Mouse (Mus musculus) kidney, postnatal 0 days (tissue): ENCODE measurements around the gene Ttc28. TPM values are rescaled to one million over a fixed set of nuclear protein-coding genes. Genes with fewer than 3 reads are reported as not detected.

Source experiments
- ATAC-seq: fragments of 200-750 bp; cut with Nextera tagmentation; replicated peaks from 2 replicates; pipeline ENCODE4 v1.8.0; 2017; ENCODE audit warnings: low read depth, moderate number of reproducible peaks, moderate TSS enrichment, moderate library complexity; ENCODE audit not compliant: low FRiP score
- DNase-seq: peaks from one replicate; pipeline ENCODE4 v3.0.0-alpha.2; 2016; ENCODE audit warnings: low spot score
- H3K27ac ChIP-seq: fragments of 300-500 bp; sonication (generic); 2 replicates; pipeline ENCODE4 v1.5.1; 2014; ENCODE audit warnings: mild to moderate bottlenecking
- H3K27me3 ChIP-seq: fragments of 300-500 bp; sonication (generic); 2 replicates; pipeline ENCODE4 v1.6.1; 2014; ENCODE audit warnings: low read length, mixed read lengths; ENCODE audit not compliant: insufficient read depth
- H3K36me3 ChIP-seq: fragments of 300-500 bp; sonication (generic); 2 replicates; pipeline ENCODE4 v1.6.1; 2014; ENCODE audit warnings: low read length, mixed read lengths; ENCODE audit not compliant: insufficient read depth
- H3K4me1 ChIP-seq: fragments of 300-500 bp; sonication (generic); replicated peaks from 2 replicates; pipeline ENCODE4 v1.6.1; 2014; ENCODE audit warnings: antibody characterized with exemption, low read length, mixed read lengths; ENCODE audit not compliant: insufficient read depth
- H3K4me2 ChIP-seq: fragments of 300-500 bp; sonication (generic); 2 replicates; pipeline ENCODE4 v1.6.1; 2014; ENCODE audit warnings: mild to moderate bottlenecking, low read length, moderate library complexity, mixed read lengths
- H3K4me3 ChIP-seq: fragments of 300-500 bp; sonication (generic); replicated peaks from 2 replicates; pipeline ENCODE4 v1.5.1; 2014; ENCODE audit warnings: low read depth, low read length
- H3K9ac ChIP-seq: fragments of 300-500 bp; sonication (generic); 2 replicates; pipeline ENCODE4 v1.6.1; 2014; ENCODE audit warnings: low read depth, low read length
- H3K9me3 ChIP-seq: fragments of 300-500 bp; sonication (generic); replicated peaks from 2 replicates; pipeline ENCODE4 v1.6.1; 2016; ENCODE audit warnings: low read length, inconsistent platforms, mixed read lengths
- CTCF ChIP-seq: IDR thresholded peaks from 2 replicates; pipeline ENCODE4 v1.5.1; 2016; ENCODE audit warnings: antibody characterized with exemption, low read depth, mild to moderate bottlenecking, moderate library complexity
- WGBS: fragments of 180-500 bp; shearing (Covaris S2); extraction: QIAGEN DNeasy Blood & Tissue Kit; methylation state at CpG from one replicate; pipeline ENCODE4 v1.1.7; 2014; 5-methylcytosine and 5-hydroxymethylcytosine counted together
- polyA plus RNA-seq: library from polyadenylated mRNA; unstranded; fragments of >200 nt; fragmentation: Nextera tagmentation; extraction: Ambion mirVana; gene quantifications from 2 replicates; pipeline ENCODE4 v1.2.1, GENCODE M21; 2015

Ttc28 gene
- polyA plus RNA-seq, 1 experiment from 2014 or later, result 8.1 TPM

- H3K27ac ChIP-seq, result no peak overlapping the region
- H3K27me3 ChIP-seq, result no peaks in the 10 kb centered on the region
- H3K4me1 ChIP-seq, result no peaks in the 10 kb centered on the region
- peak overlapping the region; percentile 27; the same call in 1 of the 2 replicates for H3K9ac ChIP-seq
- H3K4me3 ChIP-seq, result no peak overlapping the region
- no peak for TF ChIP-seq CTCF
- no peaks in the 10 kb centered on the region for H3K9me3 ChIP-seq
- H3K36me3 ChIP-seq, result no peaks in the 10 kb centered on the region
- 59% methylated on average over 7 of the region's 7 CpGs for WGBS
- no peak overlapping the region for H3K4me2 ChIP-seq
- DNase-seq, result no peak
- ATAC-seq, result no peak
These were observed 422.1 kb downstream of the Ttc28 start for GRCm38 (mm10) chr5:111301736-111302135.

GRCm38 (mm10) chr5:111304730-111305129 is 425.1 kb downstream of the Ttc28 start:
- 86% methylated on average over 3 of the region's 3 CpGs for WGBS
- TF ChIP-seq CTCF, result no peak
- no peak overlapping the region for H3K4me3 ChIP-seq
- DNase-seq (no peak), ATAC-seq (no peak)
- no peaks in the 10 kb centered on the region for H3K27me3 ChIP-seq
- H3K27ac ChIP-seq, result no peak overlapping the region
- H3K36me3 ChIP-seq, result no peaks in the 10 kb centered on the region
- no peaks in the 10 kb centered on the region for H3K4me1 ChIP-seq
- no peak overlapping the region for H3K4me2 ChIP-seq
- H3K9ac ChIP-seq, result no peak overlapping the region
- H3K9me3 ChIP-seq, result no peaks in the 10 kb centered on the region

- no peaks in the 10 kb centered on the region for H3K27me3 ChIP-seq
- DNase-seq (no peak), ATAC-seq (no peak)
- H3K4me2 ChIP-seq, result no peak overlapping the region
- no peak overlapping the region for H3K9ac ChIP-seq
- no peaks in the 10 kb centered on the region for H3K36me3 ChIP-seq
- 54% methylated on average over 6 of the region's 6 CpGs for WGBS
- no peak for TF ChIP-seq CTCF
- H3K27ac ChIP-seq, result no peak overlapping the region
- H3K4me1 ChIP-seq, result no peaks in the 10 kb centered on the region
- H3K9me3 ChIP-seq, result no peaks in the 10 kb centered on the region
- no peak overlapping the region for H3K4me3 ChIP-seq
These were observed 430.6 kb downstream of the Ttc28 start for GRCm38 (mm10) chr5:111310185-111310584.

GRCm38 (mm10) chr5:111313833-111314232 is 434.2 kb downstream of the Ttc28 start:
- TF ChIP-seq CTCF, result no peak
- no peak for ATAC-seq

GRCm38 (mm10) chr5:111315061-111315460 is 435.5 kb downstream of the Ttc28 start:
- no peaks in the 10 kb centered on the region for H3K9me3 ChIP-seq
- no peaks in the 10 kb centered on the region for H3K36me3 ChIP-seq
- TF ChIP-seq CTCF, result no peak
- H3K4me3 ChIP-seq, result no peak overlapping the region
- ATAC-seq (no peak), DNase-seq (no peak)
- H3K4me2 ChIP-seq, result no peak overlapping the region
- no peaks in the 10 kb centered on the region for H3K27me3 ChIP-seq
- H3K9ac ChIP-seq, result no peak overlapping the region
- no peaks in the 10 kb centered on the region for H3K4me1 ChIP-seq
- no peak overlapping the region for H3K27ac ChIP-seq
- WGBS, result 88% methylated on average over 6 of the region's 6 CpGs

More at GRCm38 (mm10) chr5:111313833-111314232, 434.2 kb downstream of the Ttc28 start:
- Histone ChIP-seq H3K36me3 (no peaks in the 10 kb centered on the region), H3K9me3 (no peaks in the 10 kb centered on the region), H3K9ac (no peak overlapping the region), H3K27ac (no peak overlapping the region), H3K4me3 (no peak overlapping the region), H3K27me3 (no peaks in the 10 kb centered on the region), H3K4me2 (no peak overlapping the region), H3K4me1 (no peaks in the 10 kb centered on the region)
- WGBS, result 75% methylated on average over 9 of the region's 9 CpGs
- DNase-seq, result no peak

GRCm38 (mm10) chr5:111317526-111317925 is 437.9 kb downstream of the Ttc28 start:
- no peaks in the 10 kb centered on the region for H3K36me3 ChIP-seq
- H3K9me3 ChIP-seq, result no peaks in the 10 kb centered on the region
- DNase-seq (no peak), ATAC-seq (no peak)
- no peak overlapping the region for H3K4me3 ChIP-seq
- H3K4me1 ChIP-seq, result no peaks in the 10 kb centered on the region
- H3K4me2 ChIP-seq, result no peak overlapping the region
- TF ChIP-seq CTCF, result no peak
- no peak overlapping the region for H3K27ac ChIP-seq
- no peak overlapping the region for H3K9ac ChIP-seq
- 80% methylated on average over 3 of the region's 3 CpGs for WGBS
- no peaks in the 10 kb centered on the region for H3K27me3 ChIP-seq

GRCm38 (mm10) chr5:111318946-111319345 is 439.3 kb downstream of the Ttc28 start:
- Histone ChIP-seq H3K27ac (no peak overlapping the region), H3K4me3 (no peak overlapping the region), H3K9ac (no peak overlapping the region), H3K4me2 (no peak overlapping the region), H3K27me3 (no peaks in the 10 kb centered on the region), H3K36me3 (no peaks in the 10 kb centered on the region), H3K9me3 (no peaks in the 10 kb centered on the region), H3K4me1 (no peaks in the 10 kb centered on the region)
- DNase-seq (no peak), ATAC-seq (no peak)
- TF ChIP-seq CTCF, result no peak
- WGBS, result 52% methylated on average over 1 of the region's 1 CpGs
